Mouse (Mus musculus): ENCODE data around the gene Adgrb3.

The Adgrb3 gene

DNA sequence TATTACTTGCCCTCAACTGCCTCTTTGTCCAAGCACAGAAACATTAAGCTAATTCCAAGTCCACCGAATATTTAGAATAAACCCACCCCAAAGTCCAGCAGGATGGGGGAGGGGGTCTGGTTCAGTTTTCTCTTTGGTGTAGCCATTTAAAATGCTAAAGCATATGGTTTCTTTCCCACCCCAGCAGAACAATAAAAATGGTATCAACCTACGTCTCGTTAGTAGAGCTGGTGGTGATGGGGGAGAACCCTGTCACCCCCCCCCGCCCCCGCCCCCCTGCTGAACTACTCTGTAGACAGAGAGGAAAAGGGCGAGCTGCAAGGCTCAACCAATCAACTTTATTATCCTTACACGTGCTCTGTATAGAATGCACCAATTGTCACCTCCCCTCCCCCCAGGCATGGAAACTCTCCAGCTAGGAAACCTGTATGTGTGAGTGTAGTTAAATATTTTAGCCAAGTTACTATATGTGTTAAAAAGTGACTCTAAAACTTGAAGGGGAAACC is 600.2 kb downstream of the Adgrb3 start:
- DNase-seq = no peak

GRCm38 (mm10) chr1:25228381-25229244 is 600.9 kb downstream of the Adgrb3 start:
- peak; percentile 5 for DNase-seq

DNA sequence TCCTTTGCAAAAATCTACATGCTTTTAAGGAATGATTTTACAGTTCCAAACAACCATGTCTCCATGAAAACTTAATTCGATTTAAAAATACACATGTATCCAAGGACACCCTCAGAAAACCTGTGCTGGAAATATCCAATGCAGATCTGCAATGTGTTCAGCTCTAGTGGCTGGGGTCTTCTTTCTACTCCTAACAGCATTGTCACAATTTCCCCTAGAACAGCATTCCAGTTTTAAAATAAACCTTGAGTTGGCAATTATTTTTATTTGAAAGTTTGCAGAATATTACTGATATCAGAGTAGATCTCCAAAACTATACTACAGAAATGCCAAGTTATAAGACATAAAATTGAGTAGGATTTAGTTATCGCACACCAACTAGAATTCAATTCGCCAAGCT is 601.6 kb downstream of the Adgrb3 start:
- no peak for DNase-seq

DNA sequence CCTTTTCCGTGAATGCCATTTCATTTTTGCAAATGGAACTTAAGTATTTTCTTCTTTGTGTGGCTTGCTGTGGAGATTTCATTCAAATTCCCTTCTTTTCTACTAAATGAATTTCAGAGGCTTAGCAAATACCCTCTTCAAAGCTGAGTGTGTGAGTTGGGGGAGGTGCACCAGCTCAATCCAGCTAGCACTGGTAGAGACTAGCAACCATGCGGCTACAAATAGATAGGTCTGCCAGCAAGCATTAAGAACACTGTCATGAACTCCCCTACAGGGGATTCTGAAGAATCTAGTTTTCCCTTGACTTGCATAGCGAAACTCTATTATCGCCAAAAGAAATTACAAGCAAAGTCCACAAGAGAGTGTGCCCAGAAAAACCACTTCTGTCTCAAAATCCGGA is 624.9 kb downstream of the Adgrb3 start:
- DNase-seq = no peak

DNA sequence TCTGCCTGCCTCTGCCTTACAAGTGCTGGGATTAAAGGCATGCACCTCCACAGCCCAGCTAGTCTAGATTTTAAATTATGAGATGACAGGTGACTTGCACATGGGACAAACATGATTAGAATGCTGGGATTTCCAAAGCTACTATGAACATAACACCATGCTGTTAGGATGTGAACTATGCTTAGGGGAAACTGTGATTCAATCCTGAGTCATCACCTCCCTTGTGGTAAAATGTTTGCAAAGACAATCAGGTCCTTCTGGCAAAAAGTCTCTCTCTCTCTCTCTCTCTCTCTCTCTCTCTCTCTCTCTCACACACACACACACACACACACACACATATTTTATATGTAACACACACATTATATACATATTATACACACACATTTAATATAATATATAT is 630.1 kb downstream of the Adgrb3 start:
- DNase-seq = no peak

- DNase-seq = no peak
Measured at GRCm38 (mm10) chr1:25191986-25192385, 637.5 kb downstream of the Adgrb3 start.

DNA sequence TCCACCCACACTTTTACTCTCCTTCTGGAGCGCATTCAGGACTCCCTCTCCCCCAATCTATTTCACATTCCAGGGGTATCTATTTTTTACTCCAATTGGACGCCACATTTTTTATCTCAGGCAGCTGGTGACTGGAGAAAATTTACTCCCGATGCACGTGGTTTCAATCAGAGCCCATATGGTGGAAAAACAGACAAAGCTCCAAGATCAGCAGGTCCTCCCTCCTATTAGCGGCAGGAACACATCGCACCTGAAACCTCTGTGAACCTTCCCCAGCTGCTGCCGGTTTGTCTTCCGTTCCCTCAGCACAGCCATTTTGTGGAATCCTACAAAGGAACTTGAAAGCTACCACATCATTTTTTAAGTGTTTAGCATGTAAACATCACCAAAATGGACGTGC is 640.2 kb downstream of the Adgrb3 start:
- DNase-seq = no peak

GRCm38 (mm10) chr1:25185909-25186308 is 643.6 kb downstream of the Adgrb3 start:
- no peak for DNase-seq

DNA sequence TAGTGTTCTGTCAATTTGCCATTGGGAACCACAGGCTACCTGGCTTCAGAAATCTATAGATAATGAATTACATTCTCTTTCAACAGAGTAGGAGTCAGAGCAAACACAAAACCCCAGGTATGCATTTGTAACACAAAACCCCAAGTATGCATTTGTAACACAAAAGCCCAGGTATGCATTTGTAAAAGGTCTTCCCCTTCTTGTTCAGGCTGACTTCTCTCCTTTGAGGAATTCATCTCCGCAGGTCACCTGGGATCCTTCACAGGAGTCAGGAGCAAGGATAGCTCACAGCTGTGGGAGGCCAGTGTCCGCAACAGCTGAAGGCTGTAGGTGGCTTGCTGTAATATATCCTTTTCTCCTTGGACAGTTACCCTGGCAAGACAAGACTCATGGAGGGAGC is 647.6 kb downstream of the Adgrb3 start:
- DNase-seq = no peak

GRCm38 (mm10) chr1:25180615-25181014 is 648.9 kb downstream of the Adgrb3 start:
- no peak for DNase-seq

DNA sequence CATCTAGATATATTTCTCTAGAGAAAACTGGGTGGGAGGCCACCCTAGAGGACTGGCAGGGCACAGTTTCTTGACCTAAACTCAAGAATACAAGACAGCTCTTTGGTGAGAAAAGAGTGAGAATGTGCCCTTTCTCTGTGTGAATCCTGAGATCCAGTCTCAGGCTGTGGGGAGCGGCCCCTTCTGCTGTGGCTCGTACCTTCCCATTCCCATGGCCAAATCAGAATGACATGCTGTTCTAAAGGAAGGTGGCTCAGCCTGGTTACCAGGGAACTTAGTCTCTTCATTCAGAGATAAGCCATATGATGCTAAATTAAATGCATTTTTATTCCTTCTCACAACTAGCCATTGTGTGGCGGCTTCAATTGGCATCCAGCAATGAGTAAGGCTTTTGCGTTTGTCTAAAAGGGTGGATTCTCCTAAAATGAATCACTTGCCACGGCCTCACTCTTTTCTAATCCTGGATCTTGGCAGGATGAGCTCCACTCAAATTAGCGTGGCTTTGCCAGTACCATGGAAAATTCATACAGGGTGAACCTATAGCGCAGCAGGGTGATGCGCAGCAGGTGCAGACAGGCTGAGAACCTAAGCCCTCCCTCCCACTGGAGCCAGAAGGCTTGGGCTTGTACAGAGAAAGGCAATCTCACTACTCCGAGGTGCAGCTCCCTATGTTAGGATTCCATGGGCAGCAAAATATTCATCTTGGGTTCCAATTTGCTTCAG is 649.5 kb downstream of the Adgrb3 start:
- DNase-seq = no peak

- DNase-seq = no peak
Measured at GRCm38 (mm10) chr1:25178347-25179130, 651.0 kb downstream of the Adgrb3 start.

GRCm38 (mm10) chr1:25167120-25167519 is 662.4 kb downstream of the Adgrb3 start:
- no peak for DNase-seq

DNA sequence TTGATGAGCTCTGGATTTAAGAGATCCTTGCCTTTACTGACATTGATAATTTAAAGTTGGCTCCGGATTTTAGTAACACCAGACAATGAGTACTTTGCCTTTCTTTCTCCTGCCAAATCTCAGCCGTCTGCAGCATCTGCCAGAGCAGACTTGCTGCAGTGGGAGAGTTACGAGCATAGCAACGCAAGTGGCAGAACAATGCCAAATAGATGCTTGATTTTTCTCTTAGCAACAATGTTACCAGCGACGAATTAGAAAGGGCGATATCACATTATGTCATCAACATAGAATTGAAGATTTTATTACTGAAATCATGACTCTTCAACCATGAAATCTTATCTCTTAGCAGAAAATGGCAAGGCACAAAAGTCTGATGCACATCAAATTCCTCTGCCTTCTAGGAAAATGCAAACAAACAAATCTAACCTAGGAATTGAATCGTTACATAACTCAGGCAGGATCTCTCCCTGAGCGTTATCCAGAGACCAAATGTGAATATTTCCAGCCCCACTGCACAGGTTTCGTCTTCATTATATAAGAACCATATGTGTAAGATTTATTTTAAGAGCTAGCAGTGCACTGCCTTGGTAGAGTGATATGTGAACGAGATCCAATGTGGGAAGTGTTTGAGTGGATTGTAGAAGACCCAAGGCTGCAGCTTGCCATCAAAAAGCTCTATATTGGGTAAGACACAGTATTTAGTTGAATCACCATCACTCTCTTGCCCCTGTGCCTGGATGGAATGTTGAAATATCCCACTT is 663.3 kb downstream of the Adgrb3 start:
- DNase-seq = no peak

DNA sequence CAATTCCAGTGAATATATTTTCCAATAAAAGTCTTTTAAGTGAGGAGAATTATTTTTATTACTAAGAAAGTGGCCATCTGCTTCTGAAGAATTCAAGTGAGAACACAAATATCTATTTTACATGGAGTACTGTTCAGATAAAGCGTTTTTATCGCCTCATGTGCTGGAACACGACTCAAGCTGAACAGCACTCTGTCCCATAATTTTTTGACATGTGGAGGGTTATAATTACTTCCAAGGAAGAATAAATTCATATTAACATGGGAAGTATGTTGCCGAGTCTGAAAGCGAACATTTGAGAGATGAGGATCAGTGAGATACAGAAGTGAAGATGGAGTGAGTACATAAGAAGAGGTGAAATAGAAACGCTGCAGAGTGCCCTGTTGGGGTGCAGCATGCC is 665.9 kb downstream of the Adgrb3 start:
- DNase-seq = no peak

DNA sequence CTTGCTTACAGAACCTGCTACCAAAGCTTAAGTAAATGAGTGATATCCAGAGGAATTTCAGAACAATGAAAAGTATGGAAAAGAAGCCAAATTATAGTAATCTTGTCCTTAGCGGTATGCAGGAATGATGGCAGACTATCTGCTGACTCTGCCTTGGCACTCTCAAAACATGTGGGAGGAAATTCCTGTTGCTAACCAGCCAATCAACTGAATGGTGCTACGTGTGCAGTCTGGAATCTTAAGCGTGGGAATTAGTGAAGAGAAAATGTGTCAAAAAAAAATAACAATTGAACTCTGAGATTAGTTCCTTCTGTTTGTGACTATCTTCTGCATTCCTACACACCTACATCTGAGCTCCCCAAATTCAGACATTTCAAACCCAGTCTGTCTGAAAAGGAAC is 683.3 kb downstream of the Adgrb3 start:
- DNase-seq = no peak

- DNase-seq = no peak
Measured at GRCm38 (mm10) chr1:25132150-25132824, 697.2 kb downstream of the Adgrb3 start.

DNA sequence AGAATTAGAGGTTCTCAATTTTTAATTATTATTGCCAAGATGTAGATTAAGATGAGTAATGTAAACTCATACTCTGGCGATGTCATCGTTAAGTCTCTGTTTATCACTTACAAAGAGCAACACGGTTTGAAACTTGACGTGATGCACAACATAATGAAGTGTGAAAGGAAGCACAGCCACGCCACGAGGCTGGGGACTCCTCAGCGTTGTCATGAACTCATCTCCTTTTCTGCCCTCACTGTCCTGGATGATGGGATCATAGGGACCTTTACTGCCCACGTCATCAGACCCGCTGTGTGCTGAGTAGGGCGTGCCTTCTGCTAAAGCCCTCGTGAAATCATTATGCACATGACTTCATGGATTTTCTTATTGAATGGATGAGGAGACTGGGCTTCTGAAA is 714.0 kb downstream of the Adgrb3 start:
- no peak for DNase-seq

DNA sequence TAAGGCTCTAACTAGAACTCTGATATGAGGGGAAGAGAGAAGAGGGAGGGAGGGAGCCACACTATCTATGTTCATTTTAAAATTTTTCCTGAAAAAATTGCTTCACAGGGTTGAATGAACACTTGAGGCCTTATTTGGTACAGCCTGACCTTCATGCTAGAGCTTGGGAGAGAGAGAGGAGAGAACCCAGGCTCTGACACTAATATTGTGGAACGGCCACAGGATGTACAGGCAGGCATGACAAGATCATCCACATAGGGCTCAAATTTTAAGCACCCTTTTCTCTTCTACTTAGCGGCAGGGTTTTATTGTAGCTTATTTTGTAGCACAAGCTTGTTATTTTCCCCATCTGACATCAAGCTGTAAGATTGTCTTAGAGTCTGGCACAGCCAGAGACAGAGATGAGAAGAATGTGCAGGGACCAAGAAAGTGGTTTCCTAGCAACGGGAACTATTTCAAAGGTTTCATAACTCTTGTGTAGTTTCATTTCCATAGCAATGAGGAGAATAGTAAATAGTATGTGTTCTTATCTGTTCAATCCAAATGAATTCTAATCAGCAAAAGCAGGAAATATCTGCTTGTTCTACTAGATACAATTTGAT is 721.9 kb downstream of the Adgrb3 start:
- DNase-seq = no peak

DNA sequence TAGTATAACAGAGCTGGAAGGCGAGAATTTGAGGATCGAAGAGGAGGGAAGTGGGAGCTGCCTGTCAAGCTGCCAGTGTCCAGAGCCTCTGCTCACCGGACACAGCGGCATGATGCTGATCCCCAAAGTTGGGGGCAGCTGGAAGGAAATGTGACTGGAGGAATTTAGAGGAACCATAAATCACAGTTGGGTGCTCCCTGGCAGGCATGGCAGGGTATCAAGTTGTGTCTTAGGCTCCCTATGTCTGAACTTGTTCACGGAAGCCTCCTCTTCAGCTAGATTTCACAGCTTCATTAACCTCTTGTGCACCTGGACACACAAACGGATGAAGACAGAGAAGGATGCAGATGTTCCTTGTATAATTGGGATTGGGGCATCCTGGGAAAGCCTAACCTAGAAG is 722.8 kb downstream of the Adgrb3 start:
- DNase-seq = no peak

DNA sequence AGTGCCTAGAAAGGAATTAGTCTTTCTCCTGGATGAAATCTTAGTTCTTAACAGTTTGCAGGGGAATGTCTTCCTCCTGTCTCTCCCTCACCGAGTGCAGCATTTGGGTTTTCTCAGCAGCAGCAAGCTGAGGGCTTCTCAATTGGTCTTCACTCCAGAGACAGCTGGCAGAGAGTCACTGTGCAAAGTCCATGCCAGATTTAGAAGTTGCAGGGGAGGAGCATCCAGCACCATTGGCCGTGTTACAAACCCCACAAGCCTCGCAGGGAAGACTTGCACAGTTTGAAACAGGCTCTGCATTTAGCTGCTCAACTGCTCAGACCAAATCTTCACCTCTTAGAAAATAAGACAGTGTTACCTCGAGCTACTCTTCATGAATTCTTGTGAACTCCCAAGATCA is 724.1 kb downstream of the Adgrb3 start:
- DNase-seq = no peak

Measured in thymus, postnatal 14 days (tissue).